Mouse (Mus musculus) kidney, adult 18-20 months (tissue): ENCODE results near the gene Abo.
"Not testable (repeated sequence)": the region's sequence is repeated elsewhere in the genome, so short reads cannot be mapped to it uniquely, and the experiment has no call there.

Experiments used
- DNase-seq: peaks from one replicate; pipeline ENCODE4 v3.0.0; 2021

Abo gene

GRCm38 (mm10) chr2:26864879-26865278 is at the start of gene Abo:
Gene Abo (minus strand): TSS chr2:26864979.
- no peak for DNase-seq

GRCm38 (mm10) chr2:26914148-26914941 is 49.6 kb upstream of the Abo start:
- DNase-seq = no peak

DNA sequence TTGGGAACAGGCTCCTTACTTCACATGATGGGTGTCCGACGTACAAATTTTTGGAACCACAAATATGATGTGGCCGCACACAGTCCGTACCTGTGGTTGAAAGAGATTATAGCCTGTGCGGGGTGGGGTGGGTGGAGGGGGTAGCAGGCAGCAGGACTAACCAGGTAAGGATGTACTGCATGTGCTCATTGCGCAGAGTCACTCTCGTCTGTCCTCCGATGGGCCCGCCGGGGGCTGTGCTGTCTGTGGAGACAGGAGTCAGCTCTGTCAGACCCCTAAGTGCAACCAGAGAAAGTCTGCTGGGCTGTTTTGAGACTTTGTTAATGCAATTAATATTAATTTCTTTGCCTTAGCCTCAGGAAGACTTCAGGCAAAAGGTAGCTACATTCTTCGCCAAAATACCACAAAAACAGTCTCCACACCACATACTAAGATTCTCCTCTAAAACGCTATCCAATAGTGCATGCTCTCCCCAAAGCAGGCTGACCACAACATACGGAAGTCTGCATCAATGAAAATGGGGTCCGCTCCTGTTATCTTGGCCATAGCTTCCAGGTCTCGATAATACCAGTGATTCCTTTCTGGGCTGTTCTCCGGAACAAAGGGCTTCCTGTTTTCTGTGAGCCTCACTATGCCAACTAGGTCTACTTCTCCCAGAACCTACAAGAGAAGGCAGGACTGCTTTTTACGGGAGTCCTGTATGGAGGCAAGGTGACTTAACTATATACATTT is 48.8 kb upstream of the Abo start:
- no peak for DNase-seq

- no peak for DNase-seq
These were observed 47.5 kb upstream of the Abo start for GRCm38 (mm10) chr2:26912253-26912770.

DNA sequence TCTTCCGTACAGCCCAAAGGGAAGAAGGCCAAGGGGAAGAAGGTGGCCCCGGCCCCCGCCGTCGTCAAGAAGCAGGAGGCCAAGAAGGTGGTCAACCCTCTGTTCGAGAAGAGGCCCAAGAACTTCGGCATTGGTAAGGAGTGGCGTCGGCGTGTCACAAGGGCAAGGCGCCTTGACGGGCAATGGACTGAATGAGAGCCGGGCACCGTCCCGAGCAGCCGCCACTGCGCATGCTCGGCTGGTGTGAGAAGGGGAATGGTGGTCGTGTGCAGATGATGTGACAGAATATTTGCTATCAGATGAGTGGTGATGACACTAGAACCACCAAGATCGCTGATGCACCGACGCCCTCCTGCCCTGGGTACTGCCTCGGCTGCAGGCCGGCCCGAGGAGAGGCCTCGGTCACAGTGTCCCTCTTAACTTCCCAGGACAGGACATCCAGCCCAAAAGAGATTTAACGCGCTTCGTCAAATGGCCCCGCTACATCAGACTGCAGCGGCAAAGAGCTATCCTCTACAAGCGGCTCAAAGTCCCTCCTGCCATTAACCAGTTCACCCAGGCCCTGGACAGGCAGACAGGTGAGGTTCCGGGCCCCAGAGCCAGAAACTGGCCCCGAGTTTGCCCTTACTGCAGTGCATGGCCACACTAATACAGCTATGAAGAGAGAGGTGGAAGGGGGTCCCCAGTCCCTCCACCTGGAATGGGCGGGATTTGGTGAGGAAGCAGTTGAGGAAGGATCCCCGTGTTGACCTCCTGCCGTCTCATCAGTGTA is 46.4 kb upstream of the Abo start:
- DNase-seq = no peak

DNA sequence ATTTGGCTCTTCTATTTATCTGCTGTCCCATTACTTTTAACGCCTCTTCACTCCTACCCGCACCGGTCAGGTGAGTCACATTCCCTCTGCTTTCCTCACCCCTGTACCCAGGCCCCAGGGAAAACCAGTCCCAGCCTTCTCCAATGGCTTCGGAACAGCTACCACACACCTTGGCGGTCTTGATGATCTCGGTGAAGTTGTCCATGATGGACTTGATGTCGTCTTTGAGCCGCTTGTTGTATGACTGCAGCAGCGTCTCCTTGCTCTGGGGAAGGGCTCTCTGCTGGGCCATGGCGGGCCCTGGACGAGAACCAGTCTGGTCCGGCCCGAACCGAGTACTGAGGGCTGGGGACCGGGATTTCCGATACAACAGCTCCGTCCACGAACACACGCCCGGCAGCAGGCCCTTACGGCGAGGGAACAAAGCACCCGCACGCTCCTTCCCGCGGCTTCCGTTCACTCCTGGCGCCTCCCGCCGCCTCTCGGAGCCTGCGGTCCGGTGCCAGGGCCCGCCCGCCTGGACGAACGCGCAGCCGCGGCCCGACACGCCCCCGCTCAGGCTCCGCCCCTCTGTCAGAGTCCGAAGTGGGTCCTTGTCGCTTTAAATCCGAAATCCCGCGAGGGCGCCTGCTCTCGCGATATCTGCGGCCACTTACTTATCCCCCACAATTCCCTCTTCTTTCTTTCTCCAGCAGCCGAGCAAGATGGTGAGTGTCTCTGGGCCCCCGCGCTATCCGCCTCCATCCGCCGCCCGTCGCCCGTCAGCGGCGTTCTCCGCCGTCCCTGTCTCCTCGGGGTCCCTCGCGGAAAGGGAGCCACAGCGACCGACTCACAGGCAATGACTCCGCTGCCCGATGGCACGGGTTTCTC is 45.6 kb upstream of the Abo start, which contains the start of the genes Med22 and Rpl7a:
Gene Med22 (minus strand): TSS at position 554 of the 870 bp plus-strand sequence.
Gene Rpl7a (plus strand): TSS at position 641 of the 870 bp plus-strand sequence.
- DNase-seq = peak; percentile 100

- DNase-seq = no peak
These were observed 44.6 kb upstream of the Abo start for GRCm38 (mm10) chr2:26909387-26909784.

- DNase-seq = no peak
These were observed 44.1 kb upstream of the Abo start for GRCm38 (mm10) chr2:26908710-26909386.

DNA sequence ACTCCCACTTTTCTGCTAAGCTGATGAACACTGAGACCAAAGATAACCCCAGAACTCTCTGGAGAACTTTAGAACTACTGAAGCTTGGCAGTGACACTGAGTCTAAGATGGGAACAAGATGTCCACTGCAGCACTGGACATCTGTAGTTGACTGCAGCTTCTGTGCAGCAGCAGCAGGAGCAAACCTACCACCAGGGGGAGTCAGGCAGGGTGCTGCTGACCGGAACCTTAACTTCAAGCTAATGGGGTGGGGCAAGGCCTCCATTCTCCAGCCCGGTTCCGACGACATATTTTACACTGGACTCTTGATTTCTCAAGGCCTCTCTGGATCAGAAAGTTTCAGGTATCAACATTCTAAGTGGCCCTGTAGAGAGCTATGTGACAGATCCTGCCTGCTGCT is 42.3 kb upstream of the Abo start:
- peak; percentile 59 for DNase-seq

- DNase-seq = no peak
These were observed 41.7 kb upstream of the Abo start for GRCm38 (mm10) chr2:26906431-26906830.

- DNase-seq = no peak
These were observed 41.2 kb upstream of the Abo start for GRCm38 (mm10) chr2:26905936-26906335.

GRCm38 (mm10) chr2:26903311-26903710 is 38.5 kb upstream of the Abo start:
- no peak for DNase-seq

DNA sequence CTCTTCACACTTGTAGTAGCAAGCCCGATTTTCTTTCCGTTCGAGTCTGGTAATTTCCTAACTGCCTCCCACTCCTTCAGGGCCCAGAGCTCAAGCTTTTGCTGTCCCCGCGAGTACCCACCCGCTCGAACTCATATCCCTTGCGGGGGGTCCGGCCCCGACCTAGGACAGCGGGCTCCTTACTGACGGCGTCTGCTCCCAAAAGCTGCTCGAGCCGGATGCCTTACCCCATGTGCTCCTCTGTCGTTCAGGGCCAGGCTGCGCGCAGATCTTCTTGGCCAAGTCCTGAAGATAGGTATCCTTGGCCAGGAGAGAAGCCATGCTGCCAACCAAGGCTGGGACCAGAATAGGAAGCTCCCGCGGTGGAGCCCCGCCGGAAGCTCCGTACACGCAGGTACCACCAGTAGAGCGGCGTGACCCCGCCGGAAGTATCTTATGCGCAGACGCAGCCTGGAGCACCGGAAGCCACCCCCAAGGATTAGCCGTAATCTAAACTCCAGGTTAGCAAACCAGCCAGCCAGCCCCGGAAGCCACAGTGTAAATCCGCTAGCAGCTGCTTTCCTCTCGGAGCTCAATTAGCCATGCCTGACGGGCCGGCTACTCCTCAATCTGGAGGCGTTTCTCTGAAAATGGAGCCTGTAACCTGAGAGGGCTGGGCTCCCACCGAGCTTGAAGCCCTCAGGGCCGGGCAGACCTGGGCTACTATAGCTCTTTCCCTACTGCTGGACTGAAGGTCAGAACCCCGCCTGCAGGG is 37.9 kb upstream of the Abo start, which contains the start of gene Surf6:
Gene Surf6 (minus strand): TSS at position 413 of the 754 bp plus-strand sequence.
- peak; percentile 96 for DNase-seq

DNA sequence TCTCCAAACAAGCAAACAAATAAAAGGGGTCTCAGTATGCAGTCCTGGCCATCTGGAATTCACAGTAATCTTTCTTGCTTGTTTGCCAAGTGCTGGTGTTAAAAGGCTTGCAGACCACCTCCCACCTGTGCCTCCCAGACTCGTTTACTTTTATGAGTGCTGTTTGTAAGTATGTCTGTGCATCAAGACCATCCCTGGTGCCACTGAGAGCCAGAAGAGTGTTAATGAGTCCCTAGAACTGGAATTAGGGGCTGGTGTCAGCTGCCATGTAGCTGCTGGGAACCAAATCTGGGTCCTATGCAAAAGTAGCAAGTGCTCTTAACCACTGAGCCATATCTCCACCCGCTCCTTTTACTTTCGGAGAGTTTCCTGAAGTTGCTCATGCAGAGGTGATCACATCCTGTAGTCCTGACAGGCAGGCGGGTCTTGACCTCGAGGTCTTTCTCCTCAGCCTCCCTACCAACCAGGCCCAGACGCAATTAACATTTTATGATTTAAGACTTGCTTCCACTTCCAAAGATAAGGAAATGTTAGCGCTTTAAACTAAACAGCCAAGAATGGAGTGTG is 37.1 kb upstream of the Abo start:
- no peak for DNase-seq

GRCm38 (mm10) chr2:26900731-26901130 is 36.0 kb upstream of the Abo start:
- no peak for DNase-seq

GRCm38 (mm10) chr2:26895898-26896297 is 31.1 kb upstream of the Abo start:
- no peak for DNase-seq

DNA sequence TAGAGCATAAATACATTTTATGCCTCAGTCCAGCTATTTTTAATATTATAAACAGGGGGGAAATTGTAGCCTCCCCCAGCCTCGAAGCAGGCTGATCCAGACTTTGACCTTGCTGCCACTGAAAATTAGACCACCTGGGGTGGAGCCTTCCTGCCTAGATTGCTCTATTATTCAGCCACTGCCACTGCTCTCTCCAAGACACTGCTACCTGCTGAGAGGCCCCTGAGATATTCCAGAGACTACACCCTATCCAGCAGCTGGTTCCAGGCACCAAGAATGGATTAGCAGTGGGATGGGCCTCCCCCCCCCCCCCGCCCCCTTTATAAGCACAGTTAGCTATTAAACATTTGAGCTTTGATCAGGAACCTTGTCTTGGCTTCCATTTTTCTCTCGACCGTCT is 21.4 kb upstream of the Abo start:
- not testable (repeated sequence) for DNase-seq

GRCm38 (mm10) chr2:26885541-26885940 is 20.8 kb upstream of the Abo start:
- DNase-seq = not testable (repeated sequence)

GRCm38 (mm10) chr2:26878571-26878970 is 13.8 kb upstream of the Abo start:
- DNase-seq = no peak

DNA sequence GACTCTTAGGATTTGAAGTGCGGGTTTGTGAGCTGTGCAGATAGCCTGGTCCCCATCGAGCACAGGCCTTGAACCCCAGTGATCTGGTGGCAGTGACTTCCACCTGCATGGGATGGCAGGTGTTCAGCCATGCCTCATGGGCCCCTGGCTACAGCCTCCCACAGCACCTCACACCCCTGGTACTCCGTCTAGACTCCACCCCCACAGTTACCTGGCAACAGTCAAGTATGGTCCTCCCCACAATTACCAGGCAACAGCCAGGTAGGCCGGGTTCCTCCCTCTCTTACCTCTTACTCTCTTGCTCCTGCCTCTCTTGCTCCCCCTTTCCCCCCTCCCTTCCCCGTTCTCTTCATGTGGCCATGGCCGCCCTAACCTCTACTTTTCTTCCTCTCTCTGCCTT is 5.9 kb upstream of the Abo start:
- no peak for DNase-seq
